Mouse (Mus musculus): ENCODE measurements at regions not wholly inside any gene's neighbourhood (a gene's known extent, or its start where the extent isn't known, plus 50 kb on each side); places are given as distances from the start of the nearest gene placed in this dataset.

GRCm38 (mm10) chrX:131954851-131955250 is 1733.9 kb downstream of the Pcdh19 start:
- Histone ChIP-seq H3K36me3 (ENCODE audit: control insufficient read depth, insufficient read depth, low read length) (no peaks in the 10 kb centered on the region), H3K4me1 (ENCODE audit: control insufficient read depth, insufficient read depth, low read length) (no peaks in the 10 kb centered on the region), H3K4me2 (ENCODE audit: low read length) (no peak overlapping the region), H3K9me3 (replicated peaks; ENCODE audit: control insufficient read depth, low read length) (no peaks in the 10 kb centered on the region), H3K27me3 (replicated peaks; ENCODE audit: control insufficient read depth, insufficient read depth, low read length) (no peaks in the 10 kb centered on the region), H3K27ac (ENCODE audit: low read depth, low read length) (no peak overlapping the region), H3K9ac (ENCODE audit: low read length) (no peak overlapping the region), H3K4me3 (ENCODE audit: low read depth, low read length) (no peak overlapping the region)
- 59% methylated on average over 2 of the region's 2 CpGs for WGBS
- ATAC-seq (no peak), DNase-seq (ENCODE audit: low spot score) (peak; percentile 8)
